10 mouse cellular contexts compared by ENCODE assay signal in the genomic region with DNA sequence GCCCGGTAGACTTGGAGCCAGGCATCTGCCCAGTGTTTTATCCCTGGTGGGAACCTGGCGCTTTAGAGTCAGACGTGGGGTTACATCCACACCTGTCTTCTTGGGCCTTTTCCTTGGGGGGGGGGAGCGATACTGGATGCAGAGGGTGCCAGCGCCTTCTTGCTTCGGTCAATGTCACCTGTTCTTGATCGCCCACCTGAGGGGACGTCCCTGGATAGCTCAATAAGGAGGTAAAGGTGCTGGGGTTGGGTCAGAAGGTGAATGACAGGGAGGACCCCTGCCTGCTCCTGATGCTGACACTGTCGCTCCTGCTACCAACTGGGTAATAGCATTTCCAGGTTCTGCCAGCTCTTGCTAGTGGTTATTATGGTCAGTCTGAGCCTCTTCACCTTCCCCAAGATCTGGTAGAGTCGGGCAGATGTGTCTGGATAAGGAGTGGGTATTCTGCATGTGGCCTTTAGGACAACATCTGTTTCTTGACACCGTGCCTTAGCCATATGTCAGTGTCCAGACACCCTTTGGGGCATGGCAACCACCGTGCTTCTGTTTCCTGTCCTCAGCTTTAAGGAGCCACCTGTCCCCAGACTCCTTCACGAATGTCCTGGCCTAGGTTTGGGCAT. TPM values are rescaled to one million over a fixed set of nuclear protein-coding genes. Genes with fewer than 3 reads are reported as not detected.
A peak's percentile ranks its signal among the peaks of the same experiment; 100 is the strongest.
DNase-seq lines count a peak whose midpoint lies in the region; ATAC-seq and TF ChIP-seq lines count a peak whose summit lies in the region.
"Had no signal": no experiment of that assay in that cellular context is flagged by ENCODE, and none has a peak within 500 bp of the region (broad histone marks: within the 10 kb centered on the region; RNA-seq: fewer than 3 reads in every experiment).

No protein-coding gene starts in this region.

- TF ChIP-seq EP300 in liver, postnatal 0 days (IDR thresholded peaks at IDR 0.05; ENCODE audit: low read depth): no peak

- H3K4me1 ChIP-seq in liver, embryonic 12.5 days: peaks cover 5% of the 10 kb centered on the region; the same call in 1 of the 2 replicates
- 0 out of 2 replicates have a peak, but pooled peaks cover 5% of the 10 kb centered on the region for H3K4me1 ChIP-seq in liver, postnatal 0 days (ENCODE audit: insufficient read depth)
- H3K4me1 ChIP-seq in forebrain, embryonic 12.5 days: peaks cover 43% of the 10 kb centered on the region
- H3K4me1 ChIP-seq in limb, embryonic 12.5 days (replicated peaks): peaks cover 11% of the 10 kb centered on the region
- peaks cover 7% of the 10 kb centered on the region; the same call in 1 of the 2 replicates for H3K4me1 ChIP-seq in stomach, embryonic 14.5 days (ENCODE audit: control insufficient read depth, insufficient read depth, low read length)

- no peak for TF ChIP-seq CTCF in liver, postnatal 0 days (IDR thresholded peaks at IDR 0.05; ENCODE audit: low read depth)

- H3K9ac ChIP-seq in liver, embryonic 12.5 days: no peak overlapping the region
- no peak overlapping the region for H3K9ac ChIP-seq in liver, postnatal 0 days (replicated peaks)
- peak overlapping the region; percentile 84 for H3K9ac ChIP-seq in forebrain, embryonic 12.5 days
- peak overlapping the region; percentile 52; the same call in 1 of the 2 replicates for H3K9ac ChIP-seq in limb, embryonic 12.5 days (replicated peaks)
- H3K9ac ChIP-seq in stomach, embryonic 14.5 days (replicated peaks; ENCODE audit: low read depth, low read length): 0 out of 2 replicates have a peak overlapping the region, but pooled peaks have one; percentile 18

- intact Hi-C loops in left cerebral cortex, postnatal 36 days (cut with DNase I): no loop called here

- peaks cover 98% of the 10 kb centered on the region for H3K27me3 ChIP-seq in liver, embryonic 12.5 days (replicated peaks)
- H3K27me3 ChIP-seq in liver, postnatal 0 days (ENCODE audit: insufficient read depth, low read length): peaks cover 67% of the 10 kb centered on the region
- peaks cover 84% of the 10 kb centered on the region for H3K27me3 ChIP-seq in forebrain, embryonic 12.5 days
- H3K27me3 ChIP-seq in limb, embryonic 12.5 days: peaks cover 96% of the 10 kb centered on the region
- H3K27me3 ChIP-seq in stomach, embryonic 14.5 days (ENCODE audit: control insufficient read depth, insufficient read depth, low read length): peaks cover 32% of the 10 kb centered on the region

- H3K27ac ChIP-seq in liver, embryonic 12.5 days: no peak overlapping the region
- H3K27ac ChIP-seq in liver, postnatal 0 days (ENCODE audit: low read depth): no peak overlapping the region
- no peak overlapping the region for H3K27ac ChIP-seq in forebrain, embryonic 12.5 days
- H3K27ac ChIP-seq in limb, embryonic 12.5 days: no peak overlapping the region
- H3K27ac ChIP-seq in stomach, embryonic 14.5 days (ENCODE audit: low read length): no peak overlapping the region

- peak overlapping the region; percentile 55 for H3K4me3 ChIP-seq in liver, embryonic 12.5 days
- no peak overlapping the region for H3K4me3 ChIP-seq in liver, postnatal 0 days (ENCODE audit: low read depth, low read length)
- H3K4me3 ChIP-seq in forebrain, embryonic 12.5 days (replicated peaks): peak overlapping the region; percentile 83
- H3K4me3 ChIP-seq in limb, embryonic 12.5 days (replicated peaks): peak overlapping the region; percentile 63
- peak overlapping the region; percentile 60; the same call in 1 of the 2 replicates for H3K4me3 ChIP-seq in stomach, embryonic 14.5 days (ENCODE audit: low read depth, low read length)

- peak overlapping the region; percentile 72 for H3K4me2 ChIP-seq in liver, embryonic 12.5 days
- no peak overlapping the region for H3K4me2 ChIP-seq in liver, postnatal 0 days (ENCODE audit: low read depth, low read length)
- peak overlapping the region; percentile 98 for H3K4me2 ChIP-seq in forebrain, embryonic 12.5 days
- peak overlapping the region; percentile 95 for H3K4me2 ChIP-seq in limb, embryonic 12.5 days
- peak overlapping the region; percentile 100 for H3K4me2 ChIP-seq in stomach, embryonic 14.5 days (replicated peaks; ENCODE audit: low read depth, low read length)

- no peaks in the 10 kb centered on the region for H3K9me3 ChIP-seq in liver, embryonic 12.5 days (replicated peaks)
- H3K9me3 ChIP-seq in liver, postnatal 0 days (ENCODE audit: low read length): no peaks in the 10 kb centered on the region
- no peaks in the 10 kb centered on the region for H3K9me3 ChIP-seq in forebrain, embryonic 12.5 days
- H3K9me3 ChIP-seq in limb, embryonic 12.5 days: no peaks in the 10 kb centered on the region
- H3K9me3 ChIP-seq in stomach, embryonic 14.5 days (ENCODE audit: control insufficient read depth, low read depth, low read length): no peaks in the 10 kb centered on the region

- DNase-seq in liver, postnatal 0 days: no peak
- DNase-seq in left cerebral cortex, postnatal 36 days (ENCODE audit: low spot score in 2 of 2): no peak
- no peak for DNase-seq in kidney, adult 11 months
- DNase-seq in thymus, postnatal 4 days: no peak
- DNase-seq: thymus, postnatal 25 days had no signal

- no peaks in the 10 kb centered on the region for H3K36me3 ChIP-seq in liver, embryonic 12.5 days
- H3K36me3 ChIP-seq in liver, postnatal 0 days (replicated peaks; ENCODE audit: insufficient read depth, low read length): no peaks in the 10 kb centered on the region
- H3K36me3 ChIP-seq in forebrain, embryonic 12.5 days (replicated peaks): no peaks in the 10 kb centered on the region
- no peaks in the 10 kb centered on the region for H3K36me3 ChIP-seq in limb, embryonic 12.5 days
- no peaks in the 10 kb centered on the region for H3K36me3 ChIP-seq in stomach, embryonic 14.5 days (ENCODE audit: control insufficient read depth, insufficient read depth, low read length)

- no peak for ATAC-seq in liver, embryonic 12.5 days
- ATAC-seq in liver, postnatal 0 days: no peak
- no peak; the same call in 1 of the 2 replicates for ATAC-seq in forebrain, embryonic 12.5 days (ENCODE audit: low FRiP score)
- ATAC-seq in limb, embryonic 12.5 days (ENCODE audit: insufficient number of reproducible peaks, insufficient read depth, low FRiP score, low TSS enrichment, low read depth): no peak
- no peak for ATAC-seq in stomach, embryonic 14.5 days (ENCODE audit: insufficient number of reproducible peaks, insufficient read depth, low FRiP score, low read depth)
- ATAC-seq: inflammation-experienced regulatory T-cells, adult 6 months had no signal

- WGBS in liver, embryonic 12.5 days (ENCODE audit: insufficient replicate concordance): 16% methylated on average over 13 of the region's 13 CpGs
- WGBS in liver, postnatal 0 days (ENCODE audit: insufficient replicate concordance): 22% methylated on average over 13 of the region's 13 CpGs
- WGBS in forebrain, embryonic 12.5 days: 23% methylated on average over 13 of the region's 13 CpGs
- 7% methylated on average over 13 of the region's 13 CpGs for WGBS in limb, embryonic 12.5 days
- 16% methylated on average over 13 of the region's 13 CpGs for WGBS in stomach, embryonic 14.5 days

RNA-seq across cellular contexts. Expression of a gene that starts 1.4 kb away (rescaled TPM):
- 0.02 and 0.13 TPM in 2 replicates for polyA plus RNA-seq in liver, embryonic 12.5 days (2016; fragmentation: Nextera tagmentation; extraction: Ambion mirVana)
- polyA plus RNA-seq in liver, postnatal 0 days (2015; fragmentation: Nextera tagmentation; extraction: Ambion mirVana): not detected in 2 replicates
- polyA plus RNA-seq in forebrain, embryonic 12.5 days (2016; fragmentation: Nextera tagmentation; extraction: Ambion mirVana): 3.3 and 3.4 TPM in 2 replicates
- polyA plus RNA-seq in limb, embryonic 12.5 days (2016; fragmentation: Nextera tagmentation; extraction: Ambion mirVana): 0.37 and 0.49 TPM in 2 replicates
- polyA plus RNA-seq in stomach, embryonic 14.5 days (2014; fragmentation: Nextera tagmentation; extraction: Ambion mirVana): 0.43 and 0.70 TPM in 2 replicates
- 10 to 100 TPM; 23.0 to 38.4 TPM for total RNA-seq in left cerebral cortex, postnatal 36 days (2021)

Comparison
In these comparisons a context has a peak if more than half of its experiments do, and no peak if none do; other contexts are left out.
1. H3K9ac ChIP-seq: peak in forebrain, embryonic 12.5 days (single experiment), limb, embryonic 12.5 days (single experiment) and stomach, embryonic 14.5 days (single experiment); none in liver, embryonic 12.5 days (single experiment) and liver, postnatal 0 days (single experiment).